Mouse (Mus musculus): ENCODE measurements at regions not wholly inside any gene's neighbourhood (a gene's known extent, or its start where the extent isn't known, plus 50 kb on each side); places are given as distances from the start of the nearest gene placed in this dataset.

- TF ChIP-seq CTCF (IDR thresholded peaks at IDR 0.05; ENCODE audit: insufficient read depth, low read length) (no peak), POLR2A (IDR thresholded peaks at IDR 0.05; ENCODE audit: borderline replicate concordance, extremely low read depth, low read depth, low read length) (no peak)
Observed at GRCm38 (mm10) chr15:96204187-96204586, 83.1 kb upstream of the Arid2 start.

Data from lung, adult 2 months (tissue).